Mouse (Mus musculus): ENCODE measurements around the gene Rab25. TPM values are rescaled to one million over a fixed set of nuclear protein-coding genes. Genes with fewer than 3 reads are reported as not detected.

The Rab25 gene
- polyA plus RNA-seq, 1 experiment from 2014 or later, result 0.29 TPM

DNA sequence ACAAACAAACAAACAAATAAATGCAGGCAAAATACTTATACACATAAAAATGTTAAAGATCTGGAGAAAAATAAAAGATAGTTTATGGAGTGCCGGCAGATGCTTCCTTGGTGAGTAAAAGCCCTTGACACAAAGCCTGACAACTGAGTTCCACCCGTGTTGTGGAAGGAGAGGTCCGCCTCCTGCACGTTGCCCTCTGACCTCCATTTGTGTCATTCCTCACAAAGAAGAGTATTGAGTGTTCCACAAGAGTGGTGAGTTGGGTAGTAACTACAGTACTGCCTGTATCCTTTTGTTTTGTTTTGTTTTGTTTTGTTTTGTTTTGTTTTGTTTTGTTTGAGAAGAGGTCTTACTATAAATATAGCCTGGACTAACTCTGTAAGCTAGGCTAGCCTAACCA lies 48.5 kb downstream of the Rab25 start:
- no peak overlapping the region for H3K4me2 ChIP-seq
- peaks cover 51% of the 10 kb centered on the region for H3K4me1 ChIP-seq
- no peak overlapping the region for H3K4me3 ChIP-seq (replicated peaks)
- peaks cover 9% of the 10 kb centered on the region; the same call in 1 of the 2 replicates for H3K27me3 ChIP-seq (replicated peaks)
- no peak for ATAC-seq (ENCODE audit: low FRiP score)
- no peaks in the 10 kb centered on the region for H3K9me3 ChIP-seq (replicated peaks)
- H3K27ac ChIP-seq (replicated peaks), result no peak overlapping the region
- 75% methylated on average over 4 of the region's 4 CpGs for WGBS
- no peak overlapping the region for H3K9ac ChIP-seq (replicated peaks)
- no peaks in the 10 kb centered on the region for H3K36me3 ChIP-seq

DNA sequence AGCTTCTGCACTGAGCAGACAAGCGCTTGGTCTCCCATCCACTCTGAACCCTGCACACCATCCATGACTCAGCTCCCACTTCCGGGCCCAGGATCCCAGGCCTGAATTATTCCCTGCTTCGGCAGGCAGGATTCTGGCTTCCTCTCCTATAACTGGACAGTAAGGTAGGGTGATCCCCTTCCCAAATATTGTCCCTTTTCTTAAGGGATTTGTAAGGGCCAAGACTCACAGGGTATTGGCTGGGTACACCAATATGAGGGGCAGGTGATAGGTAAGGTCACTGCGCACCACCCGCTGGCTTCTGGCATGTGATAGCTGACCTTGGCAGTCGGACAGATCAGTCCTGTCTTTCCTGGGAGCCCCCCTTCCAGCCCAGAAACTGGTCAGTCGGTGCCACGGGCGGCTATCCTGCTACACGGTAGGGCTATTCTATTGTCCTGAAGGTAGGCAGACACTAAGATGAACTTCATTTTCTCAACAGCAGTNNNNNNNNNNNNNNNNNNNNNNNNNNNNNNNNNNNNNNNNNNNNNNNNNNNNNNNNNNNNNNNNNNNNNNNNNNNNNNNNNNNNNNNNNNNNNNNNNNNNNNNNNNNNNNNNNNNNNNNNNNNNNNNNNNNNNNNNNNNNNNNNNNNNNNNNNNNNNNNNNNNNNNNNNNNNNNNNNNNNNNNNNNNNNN lies 52.2 kb downstream of the Rab25 start:
- Histone ChIP-seq H3K4me1 (peaks cover 42% of the 10 kb centered on the region), H3K27me3 (replicated peaks) (peaks cover under 1% of the 10 kb centered on the region; the same call in 1 of the 2 replicates), H3K9me3 (replicated peaks) (no peaks in the 10 kb centered on the region), H3K4me2 (no peak overlapping the region), H3K36me3 (no peaks in the 10 kb centered on the region), H3K9ac (replicated peaks) (no peak overlapping the region), H3K27ac (replicated peaks) (0 out of 2 replicates have a peak overlapping the region, but pooled peaks have one; percentile 33), H3K4me3 (replicated peaks) (no peak overlapping the region)
- 77% methylated on average over 10 of the region's 10 CpGs for WGBS
- ATAC-seq (ENCODE audit: low FRiP score), result no peak

- Histone ChIP-seq H3K4me3 (replicated peaks) (no peak overlapping the region), H3K4me2 (no peak overlapping the region), H3K36me3 (no peaks in the 10 kb centered on the region), H3K9me3 (replicated peaks) (no peaks in the 10 kb centered on the region), H3K4me1 (peaks cover 36% of the 10 kb centered on the region), H3K27me3 (replicated peaks) (no peaks in the 10 kb centered on the region), H3K9ac (replicated peaks) (no peak overlapping the region), H3K27ac (replicated peaks) (peak overlapping the region; percentile 41; the same call in 1 of the 2 replicates)
- 69% methylated on average over 9 of the region's 9 CpGs for WGBS
- no peak for ATAC-seq (ENCODE audit: low FRiP score)
Measured at GRCm38 (mm10) chr3:88494836-88495628, 53.1 kb downstream of the Rab25 start.

GRCm38 (mm10) chr3:88493706-88494582 lies 54.2 kb downstream of the Rab25 start:
- H3K9ac ChIP-seq (replicated peaks), result no peak overlapping the region
- peaks cover 37% of the 10 kb centered on the region for H3K4me1 ChIP-seq
- H3K36me3 ChIP-seq, result no peaks in the 10 kb centered on the region
- peak overlapping the region; percentile 65; the same call in 1 of the 2 replicates for H3K4me2 ChIP-seq
- ATAC-seq (ENCODE audit: low FRiP score), result no peak
- H3K4me3 ChIP-seq (replicated peaks), result no peak overlapping the region
- H3K9me3 ChIP-seq (replicated peaks), result no peaks in the 10 kb centered on the region
- 76% methylated on average over 11 of the region's 11 CpGs for WGBS
- H3K27ac ChIP-seq (replicated peaks), result 0 out of 2 replicates have a peak overlapping the region, but pooled peaks have one; percentile 45
- H3K27me3 ChIP-seq (replicated peaks), result no peaks in the 10 kb centered on the region

MicroRNAs encoded within 50 kb of the gene (microRNA counts, 519-probe panel; counts per million panel counts)
- not detected for microRNA mmu-miR-1905

Small RNAs within 50 kb of the gene (microRNA-seq; reads per million reads assigned to microRNA genes)
- not detected for gene Mir1905

Other genes starting within 250 kb of the Rab25 start
- 102 and 129 TPM in 2 replicates for gene Glmp, start 223.3 kb downstream of the Rab25 start, polyA plus RNA-seq (2015; fragmentation: Nextera tagmentation; extraction: Ambion mirVana)
- 1.9 and 3.3 TPM in 2 replicates for gene Tmem79, start 212.2 kb downstream of the Rab25 start, polyA plus RNA-seq (2015; fragmentation: Nextera tagmentation; extraction: Ambion mirVana)
- gene Smg5, start 212.0 kb downstream of the Rab25 start, polyA plus RNA-seq (2015; fragmentation: Nextera tagmentation; extraction: Ambion mirVana), result 57.7 and 60.8 TPM in 2 replicates
- 1.6 and 2.5 TPM in 2 replicates for gene Paqr6, start 183.7 kb downstream of the Rab25 start, polyA plus RNA-seq (2015; fragmentation: Nextera tagmentation; extraction: Ambion mirVana)
- gene Bglap3, start 175.6 kb downstream of the Rab25 start, polyA plus RNA-seq (2015; fragmentation: Nextera tagmentation; extraction: Ambion mirVana), result 0.15 and 0.28 TPM in 2 replicates
- gene Bglap2, start 169.6 kb downstream of the Rab25 start, polyA plus RNA-seq (2015; fragmentation: Nextera tagmentation; extraction: Ambion mirVana), result not detected in 2 replicates
- not detected in 2 replicates for gene Bglap, start 163.8 kb downstream of the Rab25 start, polyA plus RNA-seq (2015; fragmentation: Nextera tagmentation; extraction: Ambion mirVana)
- 25.8 and 52.7 TPM in 2 replicates for gene Pmf1, start 138.0 kb downstream of the Rab25 start, polyA plus RNA-seq (2015; fragmentation: Nextera tagmentation; extraction: Ambion mirVana)
- gene Slc25a44, start 123.2 kb downstream of the Rab25 start, polyA plus RNA-seq (2015; fragmentation: Nextera tagmentation; extraction: Ambion mirVana), result 33.6 and 36.4 TPM in 2 replicates
- gene Sema4a, start 87.1 kb downstream of the Rab25 start, polyA plus RNA-seq (2015; fragmentation: Nextera tagmentation; extraction: Ambion mirVana), result 28.2 and 28.8 TPM in 2 replicates
- 70.3 and 78.7 TPM in 2 replicates for gene Lmna, start 38.3 kb downstream of the Rab25 start, polyA plus RNA-seq (2015; fragmentation: Nextera tagmentation; extraction: Ambion mirVana)
- gene Mex3a, start 15.9 kb downstream of the Rab25 start, polyA plus RNA-seq (2015; fragmentation: Nextera tagmentation; extraction: Ambion mirVana), result 18.6 and 19.2 TPM in 2 replicates
- gene Lamtor2, start 4.8 kb upstream of the Rab25 start, polyA plus RNA-seq (2015; fragmentation: Nextera tagmentation; extraction: Ambion mirVana), result 189 and 193 TPM in 2 replicates
- 39.2 and 40.1 TPM in 2 replicates for gene Ubqln4, start 5.5 kb upstream of the Rab25 start, polyA plus RNA-seq (2015; fragmentation: Nextera tagmentation; extraction: Ambion mirVana)
- gene Ssr2, start 27.6 kb upstream of the Rab25 start, polyA plus RNA-seq (2015; fragmentation: Nextera tagmentation; extraction: Ambion mirVana), result 157 and 175 TPM in 2 replicates
- gene Arhgef2, start 57.7 kb upstream of the Rab25 start, polyA plus RNA-seq (2015; fragmentation: Nextera tagmentation; extraction: Ambion mirVana), result 97.4 and 104 TPM in 2 replicates
- gene Rxfp4, start 104.8 kb upstream of the Rab25 start, polyA plus RNA-seq (2015; fragmentation: Nextera tagmentation; extraction: Ambion mirVana), result not detected in 2 replicates
- gene Khdc4, start 137.5 kb upstream of the Rab25 start, polyA plus RNA-seq (2015; fragmentation: Nextera tagmentation; extraction: Ambion mirVana), result 85.9 and 87.4 TPM in 2 replicates
- gene Rit1, start 168.5 kb upstream of the Rab25 start, polyA plus RNA-seq (2015; fragmentation: Nextera tagmentation; extraction: Ambion mirVana), result 58.7 and 67.5 TPM in 2 replicates
- gene Syt11, start 226.9 kb upstream of the Rab25 start, polyA plus RNA-seq (2015; fragmentation: Nextera tagmentation; extraction: Ambion mirVana), result 207 and 237 TPM in 2 replicates

Data from neural tube, embryonic 15.5 days (tissue).